Mouse (Mus musculus) common myeloid progenitor, adult 5-6 weeks (primary cell): Measurements from ENCODE around the gene Hamp. TPM values are rescaled to one million over a fixed set of nuclear protein-coding genes. Genes with fewer than 3 reads are reported as not detected.

Source experiments
- ATAC-seq: replicated peaks from 2 replicates; pipeline ENCODE4 v1.8.0; 2016; ENCODE audit warnings: low read depth, mild to moderate bottlenecking, moderate TSS enrichment, inconsistent platforms; ENCODE audit not compliant: poor library complexity, severe bottlenecking
- total RNA-seq: library from RNA; stranded (forward); fragments of 200-1000, 187-1606 nt; gene quantifications from 2 replicates; pipeline ENCODE4 v1.2.3, GENCODE M21; 2017

Hamp gene
- total RNA-seq, 1 experiment from 2014 or later = not detected

DNA sequence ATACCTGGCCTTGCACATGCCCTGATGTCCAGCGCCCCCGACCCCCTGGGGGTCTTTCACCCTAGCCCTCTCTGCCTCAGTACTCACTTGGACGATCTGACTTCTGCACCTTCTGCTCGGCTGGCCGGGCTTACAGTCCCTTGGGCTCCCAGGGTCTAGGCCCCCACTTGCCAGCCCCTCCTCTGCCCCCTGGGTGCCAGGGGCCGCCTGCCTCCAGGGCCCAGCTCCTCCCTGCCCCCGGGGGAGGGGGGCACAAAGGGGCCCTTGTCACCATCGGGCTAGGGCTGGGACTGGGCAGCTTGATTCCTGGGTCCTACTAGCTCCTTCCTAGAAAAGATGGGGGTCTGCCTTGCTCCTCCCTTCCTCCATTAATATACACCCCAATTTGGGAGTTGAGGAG lies 29.1 kb downstream of the Hamp start, which contains the start of gene Mag:
Mag (minus strand) TSS at position 142 of the 400 bp plus-strand sequence.
- ATAC-seq = no peak

DNA sequence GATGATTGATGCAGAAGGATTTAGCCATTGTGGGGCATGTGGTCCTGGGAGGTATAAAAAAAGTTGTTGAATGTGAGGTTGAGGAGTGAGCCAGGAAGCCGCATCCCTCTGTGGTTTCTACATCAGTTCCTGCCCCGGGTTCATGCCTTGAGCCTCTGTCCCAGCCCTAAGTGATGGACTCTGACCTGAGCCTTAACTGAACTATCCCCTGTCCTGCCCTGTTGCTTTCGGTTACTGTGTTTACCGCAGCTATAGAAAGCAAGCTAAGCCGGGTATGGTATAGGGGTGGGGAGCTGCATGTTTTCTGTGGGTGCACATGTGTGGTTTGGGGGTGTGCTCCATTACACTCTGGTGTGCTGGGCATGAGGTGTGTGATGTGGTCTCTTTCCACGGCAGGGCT lies 34.1 kb downstream of the Hamp start:
- peak; percentile 36 for ATAC-seq

DNA sequence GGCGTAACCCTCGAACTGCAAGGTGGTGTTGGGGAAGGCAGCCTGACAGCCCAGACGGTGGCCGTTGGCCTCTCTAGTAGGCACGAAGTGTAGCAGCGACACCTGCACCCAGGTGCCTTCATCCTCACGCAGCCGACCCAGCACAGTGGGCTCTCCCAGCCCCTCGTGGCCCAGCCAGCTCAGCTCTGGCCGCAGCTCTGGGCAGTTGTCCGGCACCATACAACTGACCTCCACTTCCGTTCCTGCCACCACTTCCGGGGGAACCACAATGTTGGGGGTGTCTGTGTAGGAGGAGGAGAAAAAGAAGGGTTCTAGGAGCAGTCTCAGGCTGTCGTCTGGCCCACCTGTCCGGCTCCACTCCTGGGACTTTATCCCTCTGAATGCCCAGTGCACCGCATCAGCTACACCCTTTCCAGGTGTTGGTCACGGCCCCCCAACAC lies 34.8 kb downstream of the Hamp start:
- no peak for ATAC-seq

DNA sequence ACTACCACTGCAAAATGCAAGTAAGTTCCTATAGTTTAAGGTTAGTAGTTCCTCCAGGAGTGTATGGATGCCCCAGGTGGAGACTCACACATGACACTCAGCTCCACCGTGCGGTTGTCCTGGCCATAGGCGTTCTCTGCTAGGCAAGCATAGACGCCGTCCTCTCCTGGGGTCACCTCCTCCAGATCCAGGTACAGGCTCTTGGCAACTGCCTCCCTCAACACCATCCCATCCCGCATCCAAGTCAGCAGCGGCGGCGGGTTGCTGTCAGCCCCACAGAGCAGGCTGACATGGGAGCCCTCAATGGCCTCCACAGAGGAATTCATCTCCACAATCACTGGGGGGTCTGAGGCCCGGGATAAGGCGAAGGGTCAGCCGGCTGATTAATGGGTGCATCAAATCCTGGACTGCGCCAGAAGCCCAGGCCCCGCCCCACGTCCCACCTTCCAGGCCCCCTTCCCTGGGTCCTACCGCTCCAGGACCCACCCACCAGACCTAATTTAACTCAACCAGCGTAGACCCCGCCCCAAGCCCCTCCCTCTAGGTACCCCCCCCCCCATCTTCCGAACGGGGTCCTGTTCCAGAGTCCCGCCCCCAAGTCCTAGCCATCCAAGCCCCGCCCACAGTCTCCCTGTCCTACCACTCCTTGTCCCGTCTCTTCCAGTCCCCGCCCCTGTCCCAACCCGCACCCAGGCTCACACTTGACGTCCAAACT lies 35.4 kb downstream of the Hamp start:
- ATAC-seq = peak; percentile 37; the same call in 1 of the 2 replicates

DNA sequence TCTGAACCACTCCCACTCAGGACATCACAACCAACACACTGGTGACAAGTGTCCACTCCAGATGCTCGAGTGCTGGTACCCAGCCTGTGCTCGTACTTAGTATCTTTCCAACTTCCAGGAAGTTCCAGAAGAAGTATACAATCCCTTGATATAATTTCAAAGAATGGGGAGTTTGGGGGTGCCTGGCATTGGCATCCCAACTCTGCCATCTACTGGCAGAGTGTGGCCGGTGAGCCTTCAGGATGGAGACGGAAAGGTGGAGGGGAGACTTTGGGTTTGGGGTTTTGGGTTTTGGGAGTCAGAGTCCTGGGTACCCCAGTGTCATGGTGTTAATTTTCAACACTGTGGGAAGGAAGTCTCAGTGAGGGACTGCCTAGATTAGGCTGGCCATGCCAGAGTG lies 39.8 kb downstream of the Hamp start:
- ATAC-seq = peak; percentile 54; the same call in 1 of the 2 replicates

DNA sequence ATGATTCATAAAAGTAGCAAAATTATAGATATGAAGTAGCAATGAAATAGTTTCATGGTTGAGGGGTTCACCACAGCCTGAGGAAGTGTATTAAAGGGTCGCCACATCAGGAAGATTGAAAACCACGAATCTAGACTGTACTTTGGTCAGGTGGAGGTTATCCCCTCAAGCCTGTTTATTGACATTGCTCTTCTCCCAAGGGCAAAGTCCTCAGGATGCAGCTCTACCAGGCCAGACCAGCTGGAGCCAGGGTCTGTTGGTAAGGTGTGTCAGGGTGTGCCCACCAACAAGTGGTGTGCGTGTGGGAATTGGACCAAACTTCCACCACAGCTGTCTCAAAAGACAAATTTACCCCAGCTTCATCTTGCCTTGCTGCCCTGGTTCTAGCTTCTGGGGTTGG lies 48.6 kb downstream of the Hamp start:
- no peak for ATAC-seq

DNA sequence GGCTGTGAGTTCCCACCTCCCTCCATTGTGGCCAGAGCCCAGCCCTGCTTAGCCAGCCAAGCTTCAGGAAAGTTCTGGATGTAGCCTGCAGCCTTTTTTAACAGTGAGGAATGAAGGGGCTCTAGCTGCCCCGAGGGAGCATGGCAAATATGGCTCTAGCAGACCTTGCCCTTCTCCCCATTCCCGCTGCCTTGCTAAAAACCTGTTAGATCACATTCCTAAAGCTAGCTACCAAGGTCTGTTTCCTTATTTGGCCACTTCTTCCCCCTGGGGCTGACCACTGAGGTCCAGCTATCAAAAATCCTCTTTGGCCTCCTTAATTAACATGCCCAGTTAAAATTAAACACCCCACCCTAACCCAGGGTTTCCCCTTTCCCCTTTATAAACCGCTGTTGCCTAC lies 51.3 kb downstream of the Hamp start:
- no peak for ATAC-seq

Other genes with a start within 250 kb of the Hamp start
- gene 2200002J24Rik, start 245.1 kb downstream of the Hamp start, total RNA-seq = not detected in 2 replicates
- 1.1 and 1.8 TPM in 2 replicates for gene Atp4a, start 231.8 kb downstream of the Hamp start, total RNA-seq
- gene Tmem147, start 214.5 kb downstream of the Hamp start, total RNA-seq = 51.1 and 61.8 TPM in 2 replicates
- gene Gapdhs, start 200.4 kb downstream of the Hamp start, total RNA-seq = not detected in 2 replicates
- gene Sbsn, start 192.6 kb downstream of the Hamp start, total RNA-seq = 0.78 TPM in 1 of 2 replicates, not detected in the other
- gene Dmkn, start 180.3 kb downstream of the Hamp start, total RNA-seq = 4.2 TPM in 1 of 2 replicates, not detected in the other
- not detected in 2 replicates for gene Krtdap, start 156.1 kb downstream of the Hamp start, total RNA-seq
- gene Ffar2, start 120.3 kb downstream of the Hamp start, total RNA-seq = 20.3 and 28.0 TPM in 2 replicates
- gene Ffar3, start 87.9 kb downstream of the Hamp start, total RNA-seq = not detected in 2 replicates
- gene Ffar1, start 82.5 kb downstream of the Hamp start, total RNA-seq = not detected in 2 replicates
- 0.29 and 7.6 TPM in 2 replicates for gene Cd22, start 63.7 kb downstream of the Hamp start, total RNA-seq
- gene Mag, start 29.2 kb downstream of the Hamp start, total RNA-seq = not detected in 2 replicates
- not detected in 2 replicates for gene Hamp2, start 19.4 kb downstream of the Hamp start, total RNA-seq
- 130 and 138 TPM in 2 replicates for gene Usf2, start 12.8 kb upstream of the Hamp start, total RNA-seq
- gene Lsr, start 29.4 kb upstream of the Hamp start, total RNA-seq = 1.1 TPM in 1 of 2 replicates, not detected in the other
- not detected in 2 replicates for gene Fam187b, start 29.8 kb upstream of the Hamp start, total RNA-seq
- 216 and 242 TPM in 2 replicates for gene Fxyd5, start 98.4 kb upstream of the Hamp start, total RNA-seq
- not detected in 2 replicates for gene Fxyd7, start 107.4 kb upstream of the Hamp start, total RNA-seq
- gene Fxyd1, start 113.2 kb upstream of the Hamp start, total RNA-seq = 2.7 and 4.2 TPM in 2 replicates
- gene Lgi4, start 115.3 kb upstream of the Hamp start, total RNA-seq = not detected in 2 replicates
- not detected in 2 replicates for gene Fxyd3, start 132.7 kb upstream of the Hamp start, total RNA-seq
- gene Hpn, start 171.3 kb upstream of the Hamp start, total RNA-seq = 13.4 and 19.9 TPM in 2 replicates
- gene Scn1b, start 183.0 kb upstream of the Hamp start, total RNA-seq = 2.1 TPM in 1 of 2 replicates, not detected in the other
- 30.8 and 38.7 TPM in 2 replicates for gene Gramd1a, start 211.9 kb upstream of the Hamp start, total RNA-seq